Mouse (Mus musculus) myocyte (in vitro differentiated cells): ENCODE data around the gene Setd5.

Experiments
- CEBPB ChIP-seq: IDR thresholded peaks from 2 replicates; pipeline ENCODE4 v1.6.1; 2011; ENCODE audit warnings: mild to moderate bottlenecking, moderate library complexity; ENCODE audit not compliant: poor library complexity, insufficient read depth, severe bottlenecking
- E2F4 ChIP-seq: IDR thresholded peaks from one replicate; pipeline ENCODE4 v1.6.1; 2011; ENCODE audit warnings: mild to moderate bottlenecking, control low read depth, moderate library complexity; ENCODE audit not compliant: insufficient read depth
- MAX ChIP-seq: IDR thresholded peaks from one replicate; pipeline ENCODE4 v1.6.1; 2011; ENCODE audit warnings: low read depth, mild to moderate bottlenecking, control low read depth
- MYOD1 ChIP-seq, 3 experiments: IDR thresholded peaks; one replicate each; pipeline ENCODE4 v1.6.1; 2011; ENCODE audit warnings: control low read depth in 2 of 3, low read depth in 2 of 3, mild to moderate bottlenecking in 2 of 3, moderate library complexity in 1 of 3; ENCODE audit not compliant: insufficient read length in 2 of 3, control insufficient read depth in 1 of 3
- MYOG ChIP-seq, 3 experiments: IDR thresholded peaks; one replicate each; pipeline ENCODE4 v1.6.1; 2011; ENCODE audit warnings: control low read depth in 2 of 3, low read depth in 2 of 3, mild to moderate bottlenecking in 2 of 3; ENCODE audit not compliant: insufficient read length in 2 of 3, control insufficient read depth in 1 of 3, insufficient read depth in 1 of 3
- POLR2A ChIP-seq: IDR thresholded peaks from one replicate; pipeline ENCODE4 v1.6.1; 2011; ENCODE audit warnings: low read depth, mild to moderate bottlenecking, control low read depth, moderate library complexity; ENCODE audit not compliant: insufficient read length
- POLR2AphosphoS2 ChIP-seq: IDR thresholded peaks from one replicate; pipeline ENCODE4 v1.6.1; 2011; ENCODE audit warnings: low read depth, control low read depth; ENCODE audit not compliant: insufficient read length
- REST ChIP-seq: IDR thresholded peaks from one replicate; pipeline ENCODE4 v1.6.1; 2011; ENCODE audit warnings: mild to moderate bottlenecking, control low read depth, moderate library complexity; ENCODE audit not compliant: insufficient read depth, insufficient read length
- SRF ChIP-seq: IDR thresholded peaks from one replicate; pipeline ENCODE4 v1.6.1; 2011; ENCODE audit warnings: low read depth; ENCODE audit not compliant: control insufficient read depth, insufficient read length
- TCF12 ChIP-seq: IDR thresholded peaks from one replicate; pipeline ENCODE4 v1.6.1; 2011; ENCODE audit warnings: mild to moderate bottlenecking, control low read depth; ENCODE audit not compliant: poor library complexity, insufficient read depth, severe bottlenecking
- TCF3 ChIP-seq: IDR thresholded peaks from one replicate; pipeline ENCODE4 v1.6.1; 2011; ENCODE audit warnings: low read depth, control low read depth; ENCODE audit not compliant: insufficient read length
- USF1 ChIP-seq: IDR thresholded peaks from one replicate; pipeline ENCODE4 v1.6.1; 2011; ENCODE audit warnings: low read depth, mild to moderate bottlenecking, control low read depth, moderate library complexity

DNA sequence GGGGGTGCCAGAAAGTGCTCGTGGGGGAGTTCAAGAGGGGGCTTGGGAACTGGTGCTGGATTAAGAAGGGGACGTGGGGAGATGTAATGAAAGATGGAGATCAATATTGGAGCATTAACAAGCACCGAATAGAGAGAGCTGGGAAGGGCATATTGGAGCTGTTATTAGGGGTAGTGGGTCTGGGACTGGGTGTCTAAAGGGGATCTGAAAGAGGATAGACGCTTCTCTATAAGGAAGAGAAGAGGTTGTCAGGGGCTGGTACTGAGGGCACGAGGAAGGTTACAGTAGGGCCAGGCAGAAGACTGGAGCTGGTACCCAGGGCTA, 117.3 kb downstream of the Setd5 start:
- TF ChIP-seq POLR2A (no peak), E2F4 (no peak), MAX (no peak), CEBPB (no peak), POLR2AphosphoS2 (no peak), USF1 (no peak), TCF12 (no peak), MYOD1 (IDR thresholded peaks at IDR 0.05; ENCODE audit: control insufficient read depth in 1 of 3, insufficient read length in 2 of 3, low read depth in 2 of 3) (no peak), MYOG (IDR thresholded peaks at IDR 0.05; ENCODE audit: control insufficient read depth in 1 of 3, insufficient read depth in 1 of 3, insufficient read length in 2 of 3, low read depth in 2 of 3) (no peak), REST (no peak), TCF3 (no peak), SRF (no peak)
